Mouse (Mus musculus) thymus, adult 2 months (tissue): ENCODE measurements around the gene Aig1.

Experiments
- CTCF ChIP-seq: fragments of 200-500 bp; IDR thresholded peaks from 2 replicates; pipeline ENCODE4 v1.5.1; 2012; ENCODE audit warnings: mild to moderate bottlenecking, control low read depth, low read length, moderate library complexity, borderline replicate concordance; ENCODE audit not compliant: control insufficient read depth, poor library complexity, insufficient read depth; ENCODE audit errors: extremely low read depth
- POLR2A ChIP-seq: fragments of 200-500 bp; IDR thresholded peaks from 2 replicates; pipeline ENCODE4 v1.6.1; 2012; ENCODE audit warnings: mild to moderate bottlenecking, low read length, control low read depth, moderate library complexity; ENCODE audit not compliant: control insufficient read depth, poor library complexity, insufficient read depth; ENCODE audit errors: extremely low read depth

GRCm38 (mm10) chr10:13916645-13917342, 48.0 kb upstream of the Aig1 start:
- TF ChIP-seq POLR2A, result no peak
- TF ChIP-seq CTCF, result no peak
